Mouse (Mus musculus) small intestine, adult 10 weeks (tissue): ENCODE measurements around the gene Nf2. TPM values are rescaled to one million over a fixed set of nuclear protein-coding genes. Genes with fewer than 3 reads are reported as not detected.

Experiments used
- polyA plus RNA-seq: library from polyadenylated mRNA; stranded (reverse); fragments of 350-450 nt; fragmentation: Illumina TruSeq; extraction: RNeasy Lipid Tissue Mini Kit (QIAGEN cat#74804); gene quantifications from one replicate; pipeline ENCODE4 v1.2.3, GENCODE M21; 2014; ENCODE audit warnings: low replicate concordance

The Nf2 gene
- polyA plus RNA-seq = 65.1 TPM

GRCm38 (mm10) chr11:4849258-4849943, at the start of gene Nf2:
Gene Nf2, minus strand, starts transcription at chr11:4849536.

GRCm38 (mm10) chr11:4894848-4895816, 45.8 kb upstream of the Nf2 start, which contains the start of gene Thoc5:
Gene Thoc5, plus strand, starts transcription at chr11:4895320.

GRCm38 (mm10) chr11:4873755-4874475, 24.6 kb upstream of the Nf2 start, which contains the start of gene Nipsnap1:
Gene Nipsnap1, plus strand, starts transcription at chr11:4873951.

GRCm38 (mm10) chr11:4746733-4747132, 102.6 kb downstream of the Nf2 start, which contains the start of gene Cabp7:
Gene Cabp7, minus strand, starts transcription at chr11:4746778.

Other genes with a start within 250 kb of the Nf2 start
- gene Gm11032, start 229.5 kb downstream of the Nf2 start, polyA plus RNA-seq = not detected
- gene Ascc2, start 211.8 kb downstream of the Nf2 start, polyA plus RNA-seq = 12.8 TPM
- gene Uqcr10, start 145.2 kb downstream of the Nf2 start, polyA plus RNA-seq = 31.6 TPM
- not detected for gene Zmat5, start 144.9 kb downstream of the Nf2 start, polyA plus RNA-seq
- gene Cabp7, start 102.8 kb downstream of the Nf2 start, polyA plus RNA-seq = not detected
- gene Nipsnap1, start 24.4 kb upstream of the Nf2 start, polyA plus RNA-seq = 39.5 TPM
- gene Thoc5, start 45.8 kb upstream of the Nf2 start, polyA plus RNA-seq = 2.5 TPM
- not detected for gene Nefh, start 98.5 kb upstream of the Nf2 start, polyA plus RNA-seq
- 57.9 TPM for gene Ap1b1, start 137.3 kb upstream of the Nf2 start, polyA plus RNA-seq
- not detected for gene Rasl10a, start 208.6 kb upstream of the Nf2 start, polyA plus RNA-seq
- gene Gas2l1, start 215.8 kb upstream of the Nf2 start, polyA plus RNA-seq = 1.3 TPM
- 0.26 TPM for gene Rhbdd3, start 249.4 kb upstream of the Nf2 start, polyA plus RNA-seq
- 223 TPM for gene Ewsr1, start 249.7 kb upstream of the Nf2 start, polyA plus RNA-seq